Mouse (Mus musculus) bone marrow, adult 2 months (tissue): ENCODE results near the gene Ube2cbp. TPM values are rescaled to one million over a fixed set of nuclear protein-coding genes. Genes with fewer than 3 reads are reported as not detected.

Source experiments
- H3K27ac ChIP-seq: fragments of 200-500 bp; 2 replicates; pipeline ENCODE4 v1.5.1; 2012; ENCODE audit warnings: low read depth, mild to moderate bottlenecking, control low read depth, inconsistent platforms, low read length; ENCODE audit not compliant: control insufficient read depth, poor library complexity, insufficient read depth
- H3K4me1 ChIP-seq: fragments of 200-500 bp; 2 replicates; pipeline ENCODE4 v1.6.1; 2011; ENCODE audit warnings: low read length; ENCODE audit not compliant: control insufficient read depth, insufficient read depth
- H3K4me3 ChIP-seq: fragments of 200-500 bp; replicated peaks from 2 replicates; pipeline ENCODE3; 2011; ENCODE audit warnings: mild to moderate bottlenecking, low read depth, low read length, control low read depth; ENCODE audit not compliant: control insufficient read depth
- CTCF ChIP-seq: fragments of 200-500 bp; IDR thresholded peaks from 2 replicates; pipeline ENCODE4 v1.5.1; 2011; ENCODE audit warnings: low read length, control low read depth; ENCODE audit not compliant: control insufficient read depth, insufficient read depth
- POLR2A ChIP-seq: fragments of 200-500 bp; IDR thresholded peaks from 2 replicates; pipeline ENCODE4 v1.6.1; 2011; ENCODE audit warnings: low read depth, mild to moderate bottlenecking, control low read depth, low read length, borderline replicate concordance; ENCODE audit not compliant: control insufficient read depth
- WGBS: fragments of 180-500 bp; shearing (Covaris S2); methylation state at CpG from one replicate; pipeline ENCODE4 v1.1.7; 2018; 5-methylcytosine and 5-hydroxymethylcytosine counted together
- polyA plus RNA-seq: library from polyadenylated mRNA; stranded (reverse); fragments of >200 nt; gene quantifications from 2 replicates; pipeline ENCODE4 v1.2.4, GENCODE M21; 2011; ENCODE audit warnings: low replicate concordance; ENCODE audit not compliant: missing spikeins, insufficient read depth, insufficient read length

Ube2cbp gene
- polyA plus RNA-seq, 1 experiment, result not detected

DNA sequence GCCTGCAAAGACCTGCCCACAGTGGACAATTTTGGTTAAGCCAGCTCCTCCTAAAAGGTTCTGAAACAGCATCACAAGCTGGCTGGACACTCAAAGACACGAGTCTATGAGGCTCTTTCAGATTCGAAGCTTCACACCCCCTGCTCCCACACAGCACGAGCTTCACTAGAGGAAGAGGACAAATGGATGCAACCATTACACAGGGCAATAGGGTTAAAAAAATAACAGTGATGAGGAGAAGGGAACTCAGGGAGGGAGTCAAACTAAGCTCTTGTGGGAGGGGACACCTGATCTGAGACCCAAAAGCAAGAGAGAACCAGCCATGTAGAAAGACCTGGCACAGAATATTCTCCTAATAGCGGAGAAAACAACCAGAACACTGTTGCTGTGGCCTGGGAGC, 95.5 kb downstream of the Ube2cbp start:
- 72% methylated on average over 4 of the region's 4 CpGs for WGBS
- Histone ChIP-seq H3K4me1 (no peaks in the 10 kb centered on the region), H3K27ac (no peak overlapping the region), H3K4me3 (no peak overlapping the region)
- TF ChIP-seq POLR2A, result no peak
- TF ChIP-seq CTCF, result no peak

GRCm38 (mm10) chr9:86360536-86360935, 104.2 kb downstream of the Ube2cbp start:
- no peak overlapping the region for H3K27ac ChIP-seq
- H3K4me3 ChIP-seq, result no peak overlapping the region
- H3K4me1 ChIP-seq, result no peaks in the 10 kb centered on the region; the same call in none of the 2 replicates
- TF ChIP-seq CTCF, result no peak
- TF ChIP-seq POLR2A, result no peak
- 54% methylated on average over 9 of the region's 9 CpGs for WGBS

- Histone ChIP-seq H3K27ac (no peak overlapping the region), H3K4me1 (no peaks in the 10 kb centered on the region; the same call in 1 of the 2 replicates), H3K4me3 (no peak overlapping the region)
- 38% methylated on average over 3 of the region's 3 CpGs for WGBS
- TF ChIP-seq CTCF (no peak), POLR2A (no peak)
Observed at GRCm38 (mm10) chr9:86355851-86356250, 108.9 kb downstream of the Ube2cbp start.

DNA sequence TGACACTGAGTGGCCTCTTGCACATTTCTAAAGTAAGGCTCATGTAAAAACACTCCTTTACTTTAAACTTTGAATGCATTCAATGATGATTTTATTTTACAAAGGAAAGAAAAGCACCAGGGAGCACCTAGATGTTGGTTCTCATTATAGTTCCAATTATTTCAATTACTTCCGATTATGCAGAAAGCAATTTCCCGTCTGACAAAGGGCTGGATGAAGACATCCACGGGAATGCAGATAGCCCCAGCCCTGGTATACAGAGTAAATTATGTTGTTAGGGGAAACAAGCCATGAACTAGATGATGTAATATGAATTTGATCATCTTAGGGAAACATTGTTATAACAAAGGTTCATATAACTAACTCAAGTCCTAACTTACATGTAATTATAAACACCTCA, 113.3 kb downstream of the Ube2cbp start:
- TF ChIP-seq POLR2A, result no peak
- TF ChIP-seq CTCF, result no peak
- no peak overlapping the region for H3K27ac ChIP-seq
- 75% methylated on average over 3 of the region's 3 CpGs for WGBS
- no peaks in the 10 kb centered on the region; the same call in 1 of the 2 replicates for H3K4me1 ChIP-seq
- H3K4me3 ChIP-seq, result no peak overlapping the region

DNA sequence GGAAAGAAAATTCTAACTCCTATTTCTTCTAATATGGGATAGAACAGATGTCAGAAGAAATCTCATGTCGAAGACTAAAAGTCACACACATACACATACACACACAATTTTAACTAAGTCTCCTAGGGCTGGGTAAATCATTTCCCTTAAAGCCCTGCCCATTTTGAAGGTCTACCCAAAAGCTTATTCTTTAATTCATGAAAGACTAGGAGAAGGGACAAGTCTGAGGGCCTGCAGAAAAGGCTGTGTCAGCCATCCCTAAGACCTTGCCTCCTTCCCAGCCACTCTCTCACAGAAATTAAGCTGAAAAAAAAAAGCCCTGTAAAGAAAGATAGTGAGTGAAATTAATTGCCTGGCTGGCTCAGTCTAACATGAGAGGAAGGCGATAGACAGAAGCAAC, 128.0 kb downstream of the Ube2cbp start:
- TF ChIP-seq CTCF, result no peak
- no peak for TF ChIP-seq POLR2A
- 88% methylated on average over 2 of the region's 2 CpGs for WGBS
- H3K4me3 ChIP-seq, result no peak overlapping the region

DNA sequence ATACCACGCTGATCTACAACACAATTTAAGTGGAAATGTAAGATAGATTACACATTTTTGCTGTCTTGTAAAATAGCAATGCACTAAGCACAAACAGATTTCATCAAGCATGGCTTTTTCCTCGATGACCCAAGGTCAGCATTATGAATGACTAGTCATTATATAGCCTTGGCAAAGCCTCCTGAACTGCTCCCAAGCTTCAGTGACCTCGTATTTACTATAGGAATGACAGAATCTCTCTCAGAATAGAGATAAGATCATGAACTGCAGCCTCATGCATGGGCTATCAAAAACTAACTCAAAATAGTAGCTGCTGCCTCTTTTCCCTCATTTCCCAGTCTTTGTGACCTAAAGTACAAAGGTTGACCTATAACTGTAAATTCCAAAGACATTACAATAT, 128.4 kb downstream of the Ube2cbp start:
- 68% methylated on average over 3 of the region's 3 CpGs for WGBS
- no peak overlapping the region for H3K4me3 ChIP-seq

More for the DNA sequence above, 128.0 kb downstream of the Ube2cbp start:
- H3K4me1 ChIP-seq, result no peaks in the 10 kb centered on the region
- no peak overlapping the region for H3K27ac ChIP-seq

GRCm38 (mm10) chr9:86335588-86335987, 129.2 kb downstream of the Ube2cbp start:
- TF ChIP-seq CTCF, result no peak
- no peak for TF ChIP-seq POLR2A
- WGBS, result 82% methylated on average over 4 of the region's 4 CpGs
- no peak overlapping the region for H3K27ac ChIP-seq
- no peak overlapping the region for H3K4me3 ChIP-seq
- no peaks in the 10 kb centered on the region for H3K4me1 ChIP-seq

More for the DNA sequence above, 128.4 kb downstream of the Ube2cbp start:
- H3K27ac ChIP-seq, result no peak overlapping the region
- TF ChIP-seq POLR2A (no peak), CTCF (no peak)
- H3K4me1 ChIP-seq, result no peaks in the 10 kb centered on the region

- Histone ChIP-seq H3K4me3 (no peak overlapping the region), H3K27ac (no peak overlapping the region), H3K4me1 (no peaks in the 10 kb centered on the region)
- no peak for TF ChIP-seq CTCF
- no peak for TF ChIP-seq POLR2A
- WGBS, result 75% methylated on average over 5 of the region's 5 CpGs
Observed at GRCm38 (mm10) chr9:86334357-86334756, 130.4 kb downstream of the Ube2cbp start.

- TF ChIP-seq POLR2A (no peak), CTCF (no peak)
- H3K27ac ChIP-seq, result no peak overlapping the region
- H3K4me1 ChIP-seq, result no peaks in the 10 kb centered on the region
- 79% methylated on average over 3 of the region's 3 CpGs for WGBS
- H3K4me3 ChIP-seq, result no peak overlapping the region
Observed at GRCm38 (mm10) chr9:86330591-86330990, 134.2 kb downstream of the Ube2cbp start.
